Mouse (Mus musculus) gastrocnemius, adult 8-10 months (tissue): ENCODE results near the gene Rftn1. TPM values are rescaled to one million over a fixed set of nuclear protein-coding genes. Genes with fewer than 3 reads are reported as not detected.
"Not testable (repeated sequence)": the region's sequence is repeated elsewhere in the genome, so short reads cannot be mapped to it uniquely, and the experiment has no call there.

ENCODE experiments used
- DNase-seq, 2 experiments: peaks; one replicate each; pipeline ENCODE4 v3.0.0; 2022; ENCODE audit warnings: low spot score in 2 of 2
- total RNA-seq, 4 experiments: library from RNA; stranded (reverse); gene quantifications; 2 replicates each; pipeline ENCODE4 v1.2.4; 2022

The Rftn1 gene
- 1 to 10 TPM; 6.7 to 9.9 (median 7.4) TPM for total RNA-seq

- peak; percentile 23 to 31 for DNase-seq
These were observed at the start of gene Rftn1 for GRCm38 (mm10) chr17:50190131-50191015. Gene Rftn1, minus strand, starts transcription at chr17:50190674.

GRCm38 (mm10) chr17:50237818-50238610, 47.5 kb upstream of the Rftn1 start:
- DNase-seq, result no peak

DNA sequence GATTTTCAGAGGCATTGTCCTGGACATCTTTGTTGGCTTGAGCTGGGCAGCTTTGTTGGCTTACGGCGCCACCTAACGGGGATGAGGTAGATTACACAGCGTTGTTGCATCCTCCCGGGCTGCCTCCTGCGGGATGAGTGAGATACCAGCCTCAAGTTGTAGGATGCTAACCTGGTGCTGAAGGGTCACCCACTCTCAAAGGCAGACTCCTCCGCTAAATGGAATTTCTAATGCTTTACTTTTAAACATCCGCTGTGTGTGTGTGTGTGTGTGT, 46.9 kb upstream of the Rftn1 start:
- peak; percentile 57 to 58 for DNase-seq

- no peak for DNase-seq
These were observed 46.4 kb upstream of the Rftn1 start for GRCm38 (mm10) chr17:50236702-50237435.

DNA sequence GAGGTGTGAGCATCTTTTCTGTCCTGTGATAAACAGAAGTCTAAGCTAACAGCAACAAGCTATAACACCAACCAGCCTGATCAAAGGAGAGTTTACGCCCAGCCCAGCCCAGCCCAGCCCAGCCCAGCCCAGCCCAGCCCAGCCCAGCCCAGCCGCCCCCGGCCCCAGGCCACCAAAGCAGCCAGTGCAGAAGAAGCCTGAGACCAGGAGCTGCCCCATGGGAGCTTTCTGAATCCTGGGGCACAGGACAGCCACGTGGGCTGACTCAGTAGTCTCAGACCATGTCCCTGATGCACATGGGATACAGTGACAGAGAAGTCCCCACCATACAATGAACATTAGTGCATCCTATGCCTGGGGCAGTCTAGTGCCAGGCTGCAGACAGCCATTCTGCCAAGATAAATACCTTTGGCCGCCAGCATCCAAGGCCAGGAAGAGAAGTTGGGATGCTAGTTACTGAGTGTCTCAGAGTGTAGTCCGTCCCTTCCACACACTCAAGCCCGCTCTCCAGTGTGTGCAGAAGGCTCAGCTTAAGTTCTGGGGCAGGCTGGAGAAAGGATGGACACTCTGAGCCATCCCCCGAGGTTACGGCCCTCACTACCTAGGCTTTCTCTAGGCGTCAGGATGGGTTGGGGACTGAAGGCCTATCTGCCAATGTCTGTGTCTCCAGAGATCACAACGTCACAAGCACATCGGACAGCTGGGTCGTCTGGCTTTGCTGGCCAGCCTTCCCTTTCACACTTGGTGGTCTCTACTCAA, 45.6 kb upstream of the Rftn1 start:
- DNase-seq, result no peak

DNA sequence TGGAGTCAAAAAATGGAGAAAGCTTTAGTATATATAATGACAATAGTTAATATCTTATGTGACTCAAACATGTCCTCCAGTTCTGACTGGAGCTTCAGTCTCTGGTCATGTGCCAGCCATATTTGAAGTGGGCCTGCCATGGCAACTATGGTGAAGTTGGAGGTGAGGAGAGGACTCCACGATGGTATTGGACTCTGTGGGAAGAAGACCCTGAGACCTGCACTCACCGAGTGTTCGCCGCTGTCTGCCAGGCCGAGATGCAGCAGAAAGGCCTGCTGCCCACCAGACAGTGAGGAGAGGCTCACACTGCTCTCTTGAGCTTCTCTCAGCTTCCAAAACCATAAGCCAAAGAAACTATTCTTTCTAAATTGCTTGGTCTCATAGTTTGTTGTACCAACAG, 43.5 kb upstream of the Rftn1 start:
- DNase-seq, result no peak

GRCm38 (mm10) chr17:50232821-50233220, 42.3 kb upstream of the Rftn1 start:
- DNase-seq, result no peak

DNA sequence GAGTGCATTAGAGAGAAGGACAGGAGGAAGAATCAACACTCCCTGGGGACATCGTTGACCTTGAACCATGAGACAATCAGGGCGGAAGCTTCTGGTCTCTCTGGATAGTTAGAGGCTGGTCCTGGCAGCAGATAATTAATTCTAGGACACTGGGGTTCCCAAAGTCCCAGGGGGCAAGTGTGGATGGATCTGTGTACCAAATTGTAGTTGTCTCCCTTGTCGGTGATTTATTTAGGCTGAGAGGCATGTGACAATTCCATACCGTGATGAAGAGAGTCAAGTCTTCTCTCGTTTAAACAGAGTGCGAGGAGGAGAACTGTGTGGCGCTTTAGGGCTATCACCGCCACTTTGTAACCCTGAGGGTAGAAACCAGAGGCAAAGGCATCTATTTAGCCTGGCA, 40.7 kb upstream of the Rftn1 start:
- no peak for DNase-seq

DNA sequence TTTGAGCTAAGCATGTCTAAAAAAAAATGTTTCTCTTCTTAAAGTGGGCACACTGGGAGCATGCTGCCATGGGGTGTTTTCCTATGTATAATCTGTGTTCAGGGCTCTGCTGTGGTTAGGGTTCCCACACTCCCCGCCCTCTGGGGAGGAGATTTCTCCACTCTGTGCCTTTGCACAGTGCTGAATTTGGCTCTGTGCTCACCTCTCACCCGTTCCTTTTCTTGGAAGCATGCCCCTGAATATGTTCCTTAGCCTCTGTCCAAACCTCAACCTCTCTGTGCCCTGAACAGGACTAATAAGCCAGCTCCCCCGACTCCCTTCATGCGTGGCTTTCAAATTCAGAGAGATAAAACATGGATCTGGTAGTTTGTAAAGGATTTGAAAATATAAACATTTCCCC, 39.1 kb upstream of the Rftn1 start:
- DNase-seq, result no peak

DNA sequence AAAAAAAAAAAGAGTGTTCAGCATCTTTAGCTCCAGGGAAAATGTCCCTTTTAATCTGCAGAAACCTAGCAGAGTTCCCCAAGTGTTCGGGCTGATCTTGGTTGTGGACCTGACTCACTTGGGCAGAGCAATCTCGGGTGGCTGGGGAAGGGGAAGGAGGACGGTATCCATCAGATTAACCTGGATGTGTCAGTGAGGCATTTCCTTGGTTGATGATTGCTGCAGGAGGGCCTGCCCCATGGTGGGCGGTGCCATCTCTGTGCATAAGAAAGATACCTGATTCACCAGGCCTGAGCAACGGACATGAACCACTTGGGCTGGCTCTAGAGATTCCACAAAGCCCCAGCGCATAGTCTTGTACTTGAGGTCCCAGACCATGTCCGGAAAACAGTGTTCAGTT, 36.9 kb upstream of the Rftn1 start:
- no peak for DNase-seq

- no peak for DNase-seq
These were observed 34.2 kb upstream of the Rftn1 start for GRCm38 (mm10) chr17:50224718-50225117.

DNA sequence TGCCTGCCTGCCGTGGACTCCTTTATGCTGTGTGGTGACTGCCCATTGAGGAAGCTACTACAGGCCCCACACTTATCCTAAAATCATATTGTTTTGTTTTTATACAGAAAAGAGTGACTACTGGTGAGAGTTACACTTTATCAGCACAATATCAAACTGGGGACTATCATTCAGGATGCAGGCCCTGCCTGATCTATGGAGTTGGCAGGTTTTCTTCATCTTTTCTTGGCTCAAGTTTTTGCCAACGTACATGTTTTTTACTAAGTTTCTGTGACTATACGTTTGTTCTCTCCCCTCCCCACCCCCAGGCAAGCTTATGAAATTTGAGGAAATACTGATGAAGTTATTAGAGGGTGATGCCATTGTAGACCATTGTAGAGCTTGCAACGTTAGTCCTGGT, 27.5 kb upstream of the Rftn1 start:
- no peak for DNase-seq

DNA sequence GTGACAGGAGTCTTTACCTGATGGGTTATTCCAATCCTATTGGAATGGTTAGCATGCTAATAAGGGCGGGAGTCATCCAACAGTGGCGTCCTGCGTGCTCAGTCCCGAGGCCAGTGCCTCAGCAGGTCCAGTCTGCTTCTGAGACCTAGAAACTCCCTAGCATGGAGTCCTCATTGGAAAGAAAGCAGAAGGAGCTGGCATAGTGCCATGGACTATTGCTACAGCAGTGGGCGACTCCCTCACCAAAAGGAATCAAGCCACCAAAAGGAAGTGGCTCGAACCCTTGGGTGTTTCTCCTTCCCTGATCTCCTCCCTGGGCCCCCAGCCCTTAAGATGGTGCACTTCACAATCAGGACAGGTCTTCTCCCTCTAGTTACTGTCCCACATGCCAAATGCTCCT, 24.6 kb upstream of the Rftn1 start:
- DNase-seq, result no peak

- DNase-seq, result no peak
These were observed 22.6 kb upstream of the Rftn1 start for GRCm38 (mm10) chr17:50213117-50213516.

- DNase-seq, result no peak
These were observed 21.3 kb upstream of the Rftn1 start for GRCm38 (mm10) chr17:50211816-50212215.

GRCm38 (mm10) chr17:50209831-50210230, 19.4 kb upstream of the Rftn1 start:
- no peak for DNase-seq

DNA sequence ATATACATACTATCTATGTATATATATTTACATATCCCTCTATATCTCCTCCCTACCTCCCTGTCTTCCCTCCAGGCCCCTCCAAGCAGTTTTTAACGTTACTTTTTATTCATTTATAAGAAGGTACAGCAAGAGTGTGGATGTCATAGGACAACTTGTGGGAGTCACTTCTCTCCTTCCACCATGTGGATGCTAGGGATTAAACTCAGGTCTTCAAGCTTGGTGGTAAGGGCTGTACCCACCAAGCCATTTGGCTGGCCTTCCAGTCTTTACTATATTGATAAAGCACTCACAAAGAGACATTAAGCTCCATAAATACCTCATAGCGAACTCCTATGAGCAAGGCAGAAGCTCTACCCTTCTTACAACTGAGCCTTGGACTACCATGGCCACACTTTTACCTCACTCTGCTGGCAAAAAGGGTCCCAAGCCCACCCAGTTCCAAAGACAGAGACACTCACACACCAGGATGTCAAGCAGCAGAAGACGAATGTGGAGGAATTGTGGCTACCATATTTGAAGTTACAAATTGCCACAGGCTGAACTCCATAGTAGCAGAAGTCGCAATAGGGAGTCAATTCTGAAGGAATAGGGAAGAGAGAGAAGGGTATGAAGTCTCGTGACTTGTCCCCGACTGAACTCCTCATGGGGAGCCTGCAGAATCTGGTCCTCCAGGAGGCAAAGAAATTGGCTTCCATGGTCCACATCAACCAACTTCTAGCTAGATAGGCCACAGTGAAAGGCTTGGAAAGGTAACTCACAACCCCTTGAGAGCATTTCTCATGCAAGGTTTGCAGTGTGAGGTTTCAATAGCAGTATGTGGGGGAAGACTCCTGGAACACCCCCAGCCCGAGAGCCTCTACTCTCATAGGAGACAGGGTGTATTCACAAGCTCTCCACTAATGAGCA, 17.9 kb upstream of the Rftn1 start:
- DNase-seq, result no peak

DNA sequence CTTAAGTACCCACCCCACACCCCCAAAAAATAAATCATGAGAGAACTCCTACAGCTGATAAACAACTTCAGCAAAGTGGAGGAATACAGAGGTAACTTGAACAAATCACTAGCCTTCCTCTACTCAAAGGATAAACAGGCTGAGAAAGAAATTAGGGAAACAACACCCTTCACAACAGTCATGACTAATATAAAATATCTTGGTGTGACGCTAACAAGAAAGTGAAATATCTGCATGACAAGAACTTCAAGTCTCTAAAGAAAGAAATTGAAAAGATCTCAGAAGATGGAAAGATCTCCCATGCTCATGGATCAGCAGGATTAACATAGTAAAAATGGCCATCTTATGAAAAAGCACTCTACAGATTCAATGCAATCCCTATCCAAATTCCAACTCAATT, 15.8 kb upstream of the Rftn1 start:
- not testable (repeated sequence) for DNase-seq

- not testable (repeated sequence) for DNase-seq
These were observed 15.4 kb upstream of the Rftn1 start for GRCm38 (mm10) chr17:50205840-50206239.

DNA sequence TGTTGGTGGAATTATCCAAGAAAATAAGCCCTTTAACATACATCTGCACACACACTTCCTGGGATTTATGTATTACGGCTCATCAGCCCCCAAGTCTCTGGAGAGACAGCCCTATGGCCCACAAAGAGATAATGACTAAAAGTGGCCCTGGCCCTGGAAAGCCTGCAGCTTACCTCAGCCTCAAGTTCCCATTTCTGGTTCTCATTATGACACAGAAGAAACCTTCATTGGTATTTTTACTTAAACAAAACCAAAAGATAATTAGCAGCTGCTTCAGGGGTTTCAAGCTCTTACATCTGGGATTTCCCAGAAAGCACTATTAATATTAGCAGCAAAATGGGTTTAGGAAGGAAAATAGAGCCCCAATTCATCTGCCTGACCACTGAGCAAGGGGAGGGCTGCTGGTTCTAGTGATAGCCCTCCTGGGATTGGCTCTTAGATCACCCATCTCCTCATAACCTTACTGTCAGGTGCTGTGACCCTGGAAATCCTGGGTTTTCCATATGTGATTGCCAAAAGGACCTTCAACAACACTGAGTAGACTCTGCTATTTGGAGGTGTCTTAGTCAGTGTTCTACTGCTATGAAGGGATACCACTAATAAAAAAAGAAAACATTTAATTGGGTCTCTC, 14.8 kb upstream of the Rftn1 start:
- no peak for DNase-seq
